Mouse (Mus musculus) right cerebral cortex, postnatal 10 days (tissue): Measurements from ENCODE around the gene Frmd8.
A peak's percentile ranks its signal among the peaks of the same experiment; 100 is the strongest.
"Not testable (repeated sequence)": the region's sequence is repeated elsewhere in the genome, so short reads cannot be mapped to it uniquely, and the experiment has no call there.

Experiments
- DNase-seq, 2 experiments: peaks; one replicate each; pipeline ENCODE4 v3.0.0; 2021; ENCODE audit warnings: low spot score in 2 of 2

Frmd8 gene

DNA sequence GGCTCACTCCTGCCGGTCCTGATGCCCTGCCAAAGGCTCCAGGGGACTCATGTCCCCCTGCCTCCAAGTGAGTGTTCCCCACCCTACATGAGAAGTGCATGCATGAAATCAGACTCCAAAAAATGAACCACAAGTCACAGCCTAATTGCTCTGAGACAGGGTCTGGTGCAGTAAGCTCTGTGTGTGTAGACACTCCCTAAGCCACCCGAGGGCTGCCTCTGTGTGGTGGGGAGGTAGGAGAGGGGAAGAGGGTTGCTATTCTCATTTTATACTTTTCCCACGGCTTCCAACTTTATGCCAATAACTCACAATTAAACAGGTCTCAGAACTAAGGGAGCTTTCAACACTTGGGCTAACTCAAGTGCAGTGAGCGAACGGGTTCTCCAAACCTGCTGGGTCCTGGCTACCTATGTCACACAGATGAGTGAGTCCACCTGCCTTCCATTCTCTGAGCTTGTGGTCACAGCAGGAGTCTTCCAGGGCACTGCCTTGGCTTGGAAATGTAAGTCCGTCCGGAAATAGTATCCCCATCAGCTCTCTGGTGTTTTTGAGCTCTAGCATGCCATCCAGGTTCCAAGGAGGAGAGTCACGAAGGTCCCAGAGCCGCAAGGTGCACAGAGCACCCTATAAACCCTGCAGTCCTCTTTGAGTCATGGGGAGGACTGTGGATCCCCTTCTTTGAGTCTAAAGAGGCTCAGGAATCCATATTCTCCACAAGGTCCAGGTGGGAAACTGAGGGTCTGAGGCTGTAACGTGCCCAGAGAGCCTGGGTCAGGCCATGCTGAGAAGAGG, 50.1 kb downstream of the Frmd8 start:
- no peak for DNase-seq

DNA sequence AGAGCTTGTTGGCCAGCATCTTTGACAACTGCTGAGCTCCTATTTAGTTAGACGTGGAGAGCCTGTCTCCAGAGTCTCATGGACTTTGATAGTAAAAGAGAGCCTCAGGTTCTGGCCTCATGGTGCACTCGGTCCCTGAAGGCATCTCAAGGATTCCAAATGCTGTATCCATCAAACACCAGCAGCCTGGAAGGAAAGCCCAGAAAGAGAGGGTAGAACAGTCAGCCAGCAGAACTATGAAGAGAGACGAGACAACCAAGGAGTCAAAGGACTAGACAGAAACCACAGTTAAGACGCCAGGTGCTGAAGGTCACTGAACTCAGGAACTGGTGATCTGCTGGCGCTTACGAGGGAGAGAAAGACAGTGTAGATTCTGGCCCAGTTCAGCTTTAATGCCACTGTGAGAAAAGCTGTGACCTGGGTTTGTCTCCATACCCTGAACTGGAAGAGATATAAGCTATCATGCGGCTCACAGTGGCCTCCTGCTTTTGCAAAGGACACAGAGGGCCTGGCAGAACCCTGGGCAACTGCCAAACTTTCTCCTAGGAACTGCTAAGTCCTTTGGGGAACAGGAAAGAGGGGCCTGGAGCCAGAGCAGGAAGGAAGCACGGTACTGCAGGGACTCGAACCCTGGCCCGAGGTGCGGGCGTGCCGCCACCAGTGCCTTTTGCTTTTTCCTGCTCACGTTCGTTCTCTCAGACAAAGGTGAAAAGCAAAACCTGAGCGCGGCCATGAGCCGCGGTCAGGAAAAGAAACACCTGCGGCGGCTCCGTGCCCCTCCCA, 50.8 kb downstream of the Frmd8 start:
- DNase-seq, result no peak

DNA sequence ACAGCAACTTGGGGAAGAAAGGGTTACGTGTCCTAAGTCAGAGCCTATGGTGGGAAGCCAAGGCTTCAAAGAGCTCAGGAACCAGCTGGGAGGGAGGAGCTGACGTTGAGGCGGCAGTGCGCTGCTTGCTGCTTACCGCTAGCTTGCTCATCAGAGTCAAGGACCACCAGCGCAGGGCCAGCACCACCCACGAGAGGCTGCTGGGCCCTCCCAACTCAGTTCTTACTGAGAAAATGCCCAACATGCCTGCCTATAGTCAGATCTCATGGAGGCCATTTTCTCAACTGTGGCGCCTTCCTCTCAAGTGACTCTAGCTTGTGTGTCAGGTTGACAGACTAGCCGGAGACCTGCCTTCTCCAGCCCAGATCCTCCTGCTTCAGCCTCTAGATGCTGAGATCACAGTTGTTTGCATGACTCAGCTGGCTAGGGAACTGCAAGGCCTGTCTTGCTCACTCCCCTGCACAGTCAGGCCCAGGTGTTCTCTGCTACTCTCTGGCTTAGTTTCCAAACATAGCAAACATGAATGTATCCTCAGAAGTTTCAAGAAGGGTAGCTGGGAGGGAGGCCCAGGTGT, 51.7 kb downstream of the Frmd8 start:
- DNase-seq, result no peak

DNA sequence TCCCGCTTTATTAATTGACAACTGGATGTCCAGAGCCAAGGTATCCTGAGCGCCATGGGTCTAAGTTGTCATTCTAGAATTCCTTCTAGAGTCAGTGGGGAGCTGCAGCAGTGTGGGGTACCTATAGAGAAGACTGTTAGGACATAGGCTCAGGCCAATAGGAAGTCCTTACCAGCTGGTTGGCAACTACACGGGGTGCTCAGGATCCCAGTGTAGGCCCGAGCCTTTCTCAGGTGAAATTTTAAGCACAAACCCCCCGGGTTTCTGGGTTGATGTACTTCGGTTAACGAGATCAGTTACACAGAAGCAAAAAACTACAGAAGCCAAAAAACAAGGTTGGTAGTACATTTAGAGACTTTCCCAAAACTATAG, 52.3 kb downstream of the Frmd8 start:
- DNase-seq, result no peak

DNA sequence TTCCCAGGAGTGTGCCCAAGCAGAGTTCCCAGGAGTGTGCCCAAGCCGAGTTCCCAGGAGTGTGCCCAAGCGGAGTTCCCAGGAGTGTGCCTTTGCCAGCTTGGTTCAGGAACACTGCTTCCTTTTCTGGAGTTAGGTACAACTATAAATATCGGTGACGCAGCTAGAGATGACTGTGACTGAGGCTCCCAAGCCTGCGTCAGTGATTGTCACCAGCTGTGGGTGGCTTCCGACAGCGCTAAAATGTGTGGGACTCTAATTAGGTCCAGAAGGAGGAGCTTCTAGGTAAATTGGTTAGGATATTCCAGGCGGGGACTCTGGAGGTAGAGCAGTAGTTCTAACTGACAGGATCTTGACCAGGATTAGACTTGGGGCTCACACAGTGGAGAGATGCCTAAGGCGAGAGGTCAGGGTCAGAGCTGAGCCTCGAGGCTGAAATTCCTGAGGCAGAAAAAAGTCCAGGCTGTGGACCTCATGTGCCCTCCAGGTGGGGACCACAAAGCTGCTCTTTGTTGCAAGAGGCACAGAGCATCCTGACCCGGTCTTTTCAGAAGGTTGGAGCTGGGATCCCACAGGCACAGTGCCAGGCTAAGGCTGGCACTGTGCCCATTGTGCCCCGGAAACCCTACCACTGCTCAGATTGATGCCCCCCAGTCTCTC, 52.8 kb downstream of the Frmd8 start:
- peak in 1 of 2 experiments; percentile 69 for DNase-seq

DNA sequence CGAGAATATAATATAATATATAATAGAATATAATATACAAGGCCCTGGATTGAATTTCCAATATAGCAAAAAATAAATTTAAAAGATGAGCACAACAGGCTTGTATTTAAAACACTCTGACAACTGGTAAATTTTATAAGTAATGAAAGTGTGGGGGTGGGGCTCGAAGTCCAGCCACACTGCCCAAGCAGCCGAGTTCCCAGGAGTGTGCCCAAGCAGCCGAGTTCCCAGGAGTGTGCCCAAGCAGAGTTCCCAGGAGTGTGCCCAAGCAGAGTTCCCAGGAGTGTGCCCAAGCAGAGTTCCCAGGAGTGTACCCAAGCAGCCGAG, 53.3 kb downstream of the Frmd8 start:
- peak in 1 of 2 experiments; percentile 45 for DNase-seq

DNA sequence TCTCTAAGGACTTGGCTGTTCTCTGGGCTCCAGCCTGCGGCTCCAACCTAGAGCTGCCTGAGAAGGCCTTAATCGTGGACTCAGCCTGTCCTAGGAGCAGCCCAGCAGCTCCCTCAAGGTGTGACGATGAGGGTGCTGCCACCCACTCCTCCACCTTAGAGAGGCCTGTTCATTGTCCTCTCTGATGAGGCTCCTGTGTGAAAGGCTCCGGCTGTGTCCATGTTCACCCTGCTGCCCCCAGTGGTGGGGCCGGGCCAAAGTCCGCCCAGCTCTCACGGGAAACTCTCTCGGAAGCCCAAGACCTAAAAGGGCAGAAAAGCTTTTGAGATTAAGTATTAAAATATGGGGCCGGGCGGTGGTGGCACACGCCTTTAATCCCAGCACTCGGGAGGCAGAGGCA, 55.5 kb downstream of the Frmd8 start:
- DNase-seq, result no peak

DNA sequence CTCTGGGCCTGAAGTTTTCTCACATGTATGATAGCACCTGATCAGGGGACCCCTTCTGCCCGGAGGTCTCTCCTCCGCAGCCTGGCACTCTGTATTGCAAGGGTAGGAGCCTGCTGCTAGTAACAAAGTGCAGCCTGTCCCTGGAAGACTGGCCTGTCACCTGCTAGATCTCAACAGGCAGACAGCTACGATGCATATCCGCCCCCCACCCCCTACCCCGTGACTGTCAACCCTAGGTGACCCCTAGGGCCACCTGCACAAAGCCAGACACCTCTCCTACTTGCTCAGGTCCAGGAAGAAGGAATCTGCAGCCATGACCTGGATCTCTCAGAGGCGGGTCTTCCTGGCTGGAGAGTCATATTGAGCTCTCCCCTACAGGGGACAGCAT, 56.5 kb downstream of the Frmd8 start:
- DNase-seq, result no peak

DNA sequence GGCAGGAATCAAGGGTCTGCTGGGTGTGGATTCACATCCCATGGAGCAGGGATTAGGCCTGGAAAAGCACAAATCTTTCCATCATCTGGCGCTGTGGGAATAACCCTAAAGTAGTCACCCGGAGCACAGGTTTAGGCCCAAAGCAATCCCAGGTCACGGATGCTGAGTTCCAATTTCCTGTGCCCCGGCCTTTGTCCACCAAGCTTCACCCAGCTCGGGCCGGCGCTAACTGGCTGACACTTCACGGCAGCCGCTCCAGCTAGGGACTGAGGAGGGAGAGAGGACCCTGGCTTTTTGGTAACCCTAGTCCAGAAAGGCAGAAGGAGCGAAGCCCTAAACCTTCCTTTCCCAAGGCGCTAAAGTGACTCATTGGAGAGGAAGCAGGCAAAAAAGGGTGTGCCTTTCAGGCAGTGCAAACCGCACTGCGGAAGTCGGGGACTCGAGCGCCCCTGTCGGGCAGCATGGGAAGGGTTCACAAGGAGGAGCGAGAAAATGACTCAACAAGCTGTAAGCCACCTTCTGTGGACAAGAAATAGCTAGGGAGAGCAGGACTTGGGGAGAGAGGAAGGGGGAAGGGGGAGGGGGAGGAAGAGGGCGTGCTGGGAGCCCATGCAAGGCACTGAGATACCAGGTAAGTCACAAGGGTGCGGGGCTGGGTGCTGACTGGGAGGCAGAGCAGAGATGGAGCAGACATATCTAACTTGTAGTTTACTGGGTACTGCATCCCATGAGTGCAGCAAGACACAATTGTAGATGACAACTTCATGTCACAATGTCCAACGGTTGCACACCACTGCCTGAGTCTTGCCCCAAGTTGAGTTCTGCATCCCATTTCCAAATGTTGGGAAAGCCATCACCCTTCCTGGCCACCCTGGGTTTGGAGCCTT, 57.1 kb downstream of the Frmd8 start:
- peak; percentile 91 to 93 for DNase-seq

DNA sequence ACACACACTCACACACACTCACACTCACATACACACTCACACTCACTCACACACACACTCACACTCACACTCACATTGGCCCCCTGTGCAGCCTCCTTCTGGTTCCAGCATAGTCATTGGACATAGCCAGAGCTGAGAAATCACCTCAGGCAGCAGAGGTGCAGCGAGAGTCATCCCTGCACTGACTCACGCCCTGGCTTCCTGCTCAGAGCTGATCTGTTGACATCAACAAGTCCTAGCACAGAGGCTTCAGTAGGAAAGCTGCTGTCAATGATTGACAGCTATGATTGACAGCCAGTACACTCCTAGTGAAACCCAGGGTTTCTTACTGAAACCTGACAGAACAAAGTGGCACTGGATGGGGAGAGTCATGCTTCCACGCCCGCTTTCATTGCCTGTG, 59.1 kb downstream of the Frmd8 start:
- no peak for DNase-seq

DNA sequence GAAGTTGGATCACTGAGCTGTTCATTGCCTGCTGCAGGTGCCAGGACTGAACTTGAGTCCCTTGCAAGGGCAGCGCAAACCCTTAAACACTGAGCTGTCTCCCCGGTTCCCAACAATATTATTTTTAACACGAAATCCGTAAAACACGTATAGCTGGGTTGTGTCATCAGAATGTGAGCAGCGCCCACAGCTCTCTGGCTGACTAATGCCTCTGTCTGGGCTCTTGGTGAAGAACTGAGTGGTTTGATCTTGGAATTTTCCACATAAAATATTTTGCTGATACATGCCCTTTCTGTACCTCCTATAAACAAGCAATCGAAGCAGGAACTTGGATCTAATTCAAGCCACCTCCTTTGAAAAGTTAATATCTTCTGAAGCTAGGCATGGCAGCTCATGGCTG, 60.1 kb downstream of the Frmd8 start:
- DNase-seq, result no peak

DNA sequence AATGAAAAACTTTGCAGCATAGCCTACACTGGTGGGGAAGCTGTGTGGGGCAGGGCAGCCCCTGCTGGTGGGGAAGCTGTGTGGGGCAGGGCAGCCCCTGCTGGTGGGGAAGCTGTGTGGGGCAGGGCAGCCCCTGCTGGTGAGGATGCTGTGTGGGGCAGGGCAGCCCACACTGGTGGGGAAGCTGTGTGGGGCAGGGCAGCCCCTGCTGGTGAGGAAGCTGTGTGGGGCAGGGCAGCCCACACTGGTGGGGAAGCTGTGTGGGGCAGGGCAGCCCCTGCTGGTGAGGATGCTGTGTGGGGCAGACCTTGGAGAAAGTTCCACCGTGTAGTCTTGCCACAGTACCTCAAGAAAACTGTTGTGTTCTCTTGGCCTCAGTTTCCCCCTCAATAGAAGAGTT, 61.0 kb downstream of the Frmd8 start:
- DNase-seq, result not testable (repeated sequence)

DNA sequence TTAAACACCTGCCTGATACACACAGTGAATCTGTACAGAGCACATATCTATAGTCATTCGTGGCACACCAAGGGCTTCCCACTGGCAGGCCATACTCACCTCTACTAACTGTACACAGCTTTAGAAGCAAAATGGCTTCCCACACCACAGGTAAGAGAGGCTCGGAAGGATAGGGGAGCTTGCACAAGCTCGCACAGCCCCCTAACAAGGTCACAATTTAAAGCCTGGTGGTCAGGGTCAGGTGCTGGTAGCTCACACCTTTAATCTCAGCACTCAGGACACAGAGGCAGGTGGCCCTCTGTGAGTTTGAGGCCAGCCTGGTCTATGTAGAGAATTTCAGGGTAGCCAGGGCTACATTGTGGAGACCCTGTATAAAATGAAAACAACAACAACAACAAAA, 61.5 kb downstream of the Frmd8 start:
- DNase-seq, result no peak

DNA sequence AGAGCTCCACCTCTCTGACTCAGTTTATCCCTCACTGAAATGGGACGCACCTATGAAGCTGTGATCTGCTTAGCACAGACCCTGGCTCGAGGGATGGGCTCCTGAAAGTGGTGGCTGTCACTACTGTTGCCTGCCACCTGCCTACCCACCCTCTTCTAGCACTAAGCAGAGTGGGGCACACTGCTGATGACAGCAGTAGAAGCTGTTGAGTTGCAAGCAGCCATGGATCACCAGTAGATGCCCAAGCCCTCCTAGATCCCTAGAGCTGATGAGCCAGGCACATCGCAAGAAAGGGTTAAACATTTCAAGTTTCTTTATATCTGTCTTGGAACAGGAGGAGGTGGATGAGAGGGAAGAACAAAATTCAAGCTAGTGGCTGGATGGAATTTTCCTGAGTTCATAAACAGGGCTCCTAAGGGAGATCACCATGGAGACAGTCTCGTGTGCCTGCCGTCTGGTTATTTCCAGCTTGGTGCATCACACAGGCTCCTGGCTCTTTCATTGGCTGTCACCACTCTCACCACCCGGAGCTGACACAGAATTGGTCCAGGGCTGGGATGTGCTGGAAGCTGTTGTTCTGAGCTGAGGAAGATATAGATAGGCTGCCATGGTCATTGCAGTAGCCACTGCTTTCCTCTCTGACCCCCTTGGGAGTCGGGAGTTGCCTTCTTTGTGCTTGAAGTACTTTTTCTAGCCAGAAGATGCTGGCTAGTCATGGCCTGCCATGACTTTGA, 63.1 kb downstream of the Frmd8 start:
- peak; percentile 93 to 98 for DNase-seq

DNA sequence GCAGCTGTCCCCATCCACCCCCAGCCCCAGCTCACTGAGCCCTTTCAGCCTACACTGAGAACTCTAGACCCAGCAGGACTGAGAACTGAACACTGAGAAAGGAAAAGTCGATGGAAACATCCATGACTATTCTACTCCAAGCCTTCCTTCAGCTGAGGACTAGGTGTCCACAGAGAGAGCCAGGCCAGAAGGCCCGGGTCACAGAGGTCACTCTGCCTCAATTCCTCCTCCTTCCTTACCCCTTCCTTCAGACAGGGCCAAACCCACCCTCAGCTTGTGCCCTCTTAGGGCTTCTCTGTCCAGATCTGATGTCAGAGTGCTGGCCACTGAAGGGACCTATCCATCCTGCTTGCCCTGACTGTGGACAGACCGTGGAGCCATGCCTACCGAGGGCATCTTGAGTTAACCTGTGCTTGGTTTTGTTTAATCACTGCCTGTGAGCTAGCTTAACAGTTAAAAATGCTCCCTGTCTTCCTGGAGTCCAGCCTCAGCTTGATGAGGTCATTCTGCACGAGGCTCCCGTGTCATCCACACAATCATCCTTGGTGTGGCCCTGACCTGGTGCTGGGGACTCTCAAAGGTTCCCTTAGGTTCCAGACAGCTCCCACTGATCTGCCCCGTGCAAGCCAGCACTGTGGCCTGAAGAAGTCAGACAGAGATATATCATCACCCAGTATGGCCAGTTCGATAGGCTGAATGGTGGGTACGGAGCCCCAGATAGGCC, 64.1 kb downstream of the Frmd8 start:
- DNase-seq, result no peak

DNA sequence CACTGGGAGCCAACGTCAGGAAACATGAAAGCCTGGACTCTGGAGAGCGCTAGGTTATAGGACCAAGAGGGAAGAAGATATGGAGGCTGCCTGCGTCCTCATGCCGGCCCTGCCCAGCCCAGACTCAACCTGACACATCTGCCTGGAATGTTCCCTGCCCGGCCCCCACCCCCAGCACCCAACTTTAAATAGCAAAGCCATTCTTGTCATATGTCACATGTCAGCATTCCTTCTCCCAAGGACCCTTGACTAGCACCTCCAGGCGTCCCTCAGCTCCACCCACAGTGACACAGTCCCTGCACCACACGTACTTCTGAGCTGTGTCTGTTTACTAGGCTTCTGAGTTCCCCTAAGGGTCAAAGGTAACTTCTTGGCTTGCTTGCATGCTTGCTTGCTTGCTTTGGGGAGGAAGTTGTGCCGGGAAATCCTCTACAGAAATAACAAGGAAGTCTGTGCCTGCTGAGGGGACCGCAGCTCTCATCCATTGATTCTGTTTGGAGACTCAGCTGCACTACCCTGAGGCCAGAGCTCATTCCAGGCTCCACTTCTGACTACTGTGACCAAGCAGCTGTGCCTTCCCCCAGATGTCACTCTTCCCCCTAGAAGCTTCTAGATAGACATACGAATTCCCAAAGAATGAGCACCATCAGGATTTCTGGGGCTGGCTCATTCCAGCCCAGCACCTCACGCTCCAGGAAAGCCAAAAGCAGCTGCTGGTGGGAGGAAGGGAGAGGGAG, 64.8 kb downstream of the Frmd8 start:
- no peak for DNase-seq

DNA sequence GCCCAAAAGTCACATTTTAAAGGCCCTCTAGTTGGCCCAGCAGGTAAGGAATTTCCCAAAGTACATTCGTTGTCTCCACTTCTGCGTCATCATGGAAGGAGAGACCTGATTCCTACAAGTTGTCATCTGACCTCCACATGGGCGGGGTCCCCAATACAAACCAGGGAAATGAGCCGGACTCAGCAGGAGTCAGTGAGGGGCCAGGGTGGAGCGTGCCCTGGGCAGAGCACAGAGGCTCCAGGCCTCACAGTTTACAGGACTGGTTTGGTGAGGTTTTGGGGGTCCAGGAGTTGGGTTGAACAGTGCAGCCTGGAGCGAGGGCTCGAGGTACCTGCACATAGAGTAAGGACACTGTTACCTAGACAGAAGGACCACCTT, 65.4 kb downstream of the Frmd8 start:
- no peak for DNase-seq

DNA sequence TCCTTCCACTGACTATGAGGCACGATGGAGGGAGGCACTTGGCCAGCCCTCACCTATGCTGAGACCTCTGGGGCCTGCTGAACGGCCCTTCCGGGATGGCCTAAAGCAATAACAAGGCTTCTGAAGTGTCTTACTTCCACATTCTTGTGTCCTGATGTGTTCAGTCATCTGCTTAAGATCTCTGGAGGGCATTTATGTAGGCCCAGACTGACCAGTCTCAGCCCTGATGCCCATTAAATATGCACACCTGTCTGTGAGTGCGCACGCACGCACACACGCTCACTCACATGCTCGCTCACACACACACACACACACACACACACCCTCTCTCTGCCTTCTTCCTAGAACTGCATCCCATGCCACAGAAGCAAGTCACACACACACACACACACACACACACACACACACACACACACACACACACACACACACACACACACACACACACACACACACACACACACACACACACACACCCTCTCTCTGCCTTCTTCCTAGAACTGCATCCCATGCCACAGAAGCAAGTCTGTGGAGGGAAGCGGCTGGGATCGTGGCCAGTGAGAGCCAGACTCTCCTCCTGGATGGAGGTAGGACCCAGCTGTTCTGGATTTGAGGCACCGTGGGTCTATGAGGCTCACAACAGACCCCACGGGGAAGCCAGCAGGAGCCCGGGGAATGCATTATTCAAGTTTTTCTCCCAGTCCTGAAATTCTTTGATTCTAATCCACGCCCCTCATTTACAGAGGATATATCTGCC, 65.9 kb downstream of the Frmd8 start:
- DNase-seq, result no peak

DNA sequence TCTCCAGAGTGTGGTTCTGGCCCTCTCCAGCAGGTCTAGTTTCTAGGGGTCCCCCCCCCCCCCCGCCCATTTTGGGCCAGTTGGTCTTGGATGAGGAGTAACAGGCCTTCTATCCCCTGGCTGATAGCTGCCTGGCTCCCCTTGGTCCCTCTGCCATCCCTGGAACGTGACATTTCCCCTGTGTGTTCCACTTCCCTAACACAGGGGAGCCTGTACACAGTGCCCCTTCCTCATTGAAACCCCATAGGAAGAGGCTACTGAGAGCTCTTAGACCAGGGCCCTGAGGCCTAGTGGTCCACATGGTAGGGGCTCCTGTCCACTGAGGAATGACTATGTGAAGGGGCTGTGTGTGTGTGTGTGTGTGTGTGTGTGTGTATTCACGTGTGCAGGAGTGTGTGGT, 67.3 kb downstream of the Frmd8 start:
- no peak for DNase-seq
